Mouse (Mus musculus) lung, embryonic 15.5 days (tissue): ENCODE results near the gene Psmb1. TPM values are rescaled to one million over a fixed set of nuclear protein-coding genes. Genes with fewer than 3 reads are reported as not detected.
"Not testable (repeated sequence)": the region's sequence is repeated elsewhere in the genome, so short reads cannot be mapped to it uniquely, and the experiment has no call there.

Experiments
- ATAC-seq: fragments of 200-750 bp; cut with Nextera tagmentation; 2 replicates; pipeline ENCODE4 v1.8.0; 2017; ENCODE audit warnings: moderate number of reproducible peaks, borderline replicate concordance; ENCODE audit not compliant: low FRiP score, low TSS enrichment; ENCODE audit errors: extremely low read depth
- H3K27ac ChIP-seq: fragments of 300-500 bp; sonication (generic); 2 replicates; pipeline ENCODE4 v1.5.1; 2015; ENCODE audit warnings: moderate library complexity, mild to moderate bottlenecking, inconsistent platforms
- H3K27me3 ChIP-seq: fragments of 300-500 bp; sonication (generic); 2 replicates; pipeline ENCODE4 v1.6.1; 2015; ENCODE audit warnings: inconsistent platforms
- H3K36me3 ChIP-seq: fragments of 300-500 bp; sonication (generic); 2 replicates; pipeline ENCODE4 v1.6.1; 2015; ENCODE audit warnings: inconsistent platforms
- H3K4me1 ChIP-seq: fragments of 300-500 bp; sonication (generic); 2 replicates; pipeline ENCODE4 v1.6.1; 2015; ENCODE audit warnings: inconsistent platforms
- H3K4me2 ChIP-seq: fragments of 300-500 bp; sonication (generic); 2 replicates; pipeline ENCODE4 v1.6.1; 2015; ENCODE audit warnings: inconsistent platforms, mild to moderate bottlenecking, moderate library complexity
- H3K4me3 ChIP-seq: fragments of 300-500 bp; sonication (generic); 2 replicates; pipeline ENCODE4 v1.5.1; 2015; ENCODE audit warnings: mild to moderate bottlenecking, inconsistent platforms
- H3K9ac ChIP-seq: fragments of 300-500 bp; sonication (generic); 2 replicates; pipeline ENCODE4 v1.6.1; 2015; ENCODE audit warnings: inconsistent platforms
- H3K9me3 ChIP-seq: fragments of 300-500 bp; sonication (generic); 2 replicates; pipeline ENCODE4 v1.6.1; 2016; ENCODE audit warnings: inconsistent platforms
- WGBS: fragments of 180-500 bp; shearing (Covaris S2); methylation state at CpG from one replicate; pipeline ENCODE4 v1.1.7; 2015; 5-methylcytosine and 5-hydroxymethylcytosine counted together
- polyA plus RNA-seq: library from polyadenylated mRNA; unstranded; fragments of >200 nt; fragmentation: Nextera tagmentation; extraction: Ambion mirVana; gene quantifications from 2 replicates; pipeline ENCODE4 v1.2.1, GENCODE M21; 2015

The Psmb1 gene
- polyA plus RNA-seq, 1 experiment from 2014 or later, result 262 TPM

GRCm38 (mm10) chr17:15456595-15456994, 43.0 kb downstream of the Psmb1 start:
- Histone ChIP-seq H3K4me1 (no peaks in the 10 kb centered on the region), H3K9me3 (no peaks in the 10 kb centered on the region), H3K4me3 (no peak overlapping the region), H3K27ac (no peak overlapping the region), H3K27me3 (no peaks in the 10 kb centered on the region), H3K4me2 (no peak overlapping the region), H3K9ac (no peak overlapping the region), H3K36me3 (no peaks in the 10 kb centered on the region)
- ATAC-seq, result no peak
- 83% methylated on average over 2 of the region's 2 CpGs for WGBS

DNA sequence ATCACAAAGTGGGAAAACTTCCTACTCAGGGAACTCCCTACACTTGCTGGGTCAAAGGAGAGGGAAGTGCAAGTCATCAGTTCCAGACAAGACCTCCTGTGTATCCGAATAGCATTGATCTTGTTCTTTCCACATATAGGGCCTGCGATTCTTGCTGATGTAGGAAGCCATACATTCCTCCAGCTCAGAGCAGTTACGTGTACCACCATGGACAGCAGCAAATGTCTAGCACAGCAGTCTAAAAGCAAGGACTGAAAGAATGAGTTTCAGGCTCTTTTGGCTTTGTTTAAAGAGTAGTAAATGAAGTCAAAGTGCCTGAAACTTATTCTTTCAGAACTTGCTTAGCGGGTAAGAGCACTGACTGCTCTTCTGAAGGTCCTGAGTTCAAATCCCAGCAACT, 44.3 kb downstream of the Psmb1 start:
- H3K27me3 ChIP-seq, result no peaks in the 10 kb centered on the region
- WGBS, result 73% methylated on average over 4 of the region's 4 CpGs
- no peak for ATAC-seq

GRCm38 (mm10) chr17:15449606-15450005, 49.9 kb downstream of the Psmb1 start:
- H3K4me3 ChIP-seq, result no peak overlapping the region
- WGBS, result 81% methylated on average over 3 of the region's 3 CpGs
- H3K27me3 ChIP-seq, result no peaks in the 10 kb centered on the region
- no peaks in the 10 kb centered on the region for H3K4me1 ChIP-seq
- H3K9me3 ChIP-seq, result no peaks in the 10 kb centered on the region
- H3K4me2 ChIP-seq, result no peak overlapping the region
- ATAC-seq, result no peak
- no peak overlapping the region for H3K9ac ChIP-seq
- no peaks in the 10 kb centered on the region for H3K36me3 ChIP-seq
- H3K27ac ChIP-seq, result no peak overlapping the region

More for the DNA sequence above, 44.3 kb downstream of the Psmb1 start:
- Histone ChIP-seq H3K27ac (no peak overlapping the region), H3K36me3 (no peaks in the 10 kb centered on the region), H3K4me1 (no peaks in the 10 kb centered on the region), H3K9ac (no peak overlapping the region), H3K4me3 (no peak overlapping the region), H3K4me2 (no peak overlapping the region), H3K9me3 (no peaks in the 10 kb centered on the region)

- not testable (repeated sequence) for H3K9me3 ChIP-seq, H3K9ac ChIP-seq, H3K36me3 ChIP-seq, ATAC-seq, H3K27ac ChIP-seq, H3K4me1 ChIP-seq, H3K27me3 ChIP-seq, H3K4me3 ChIP-seq, H3K4me2 ChIP-seq
- 72% methylated on average over 6 of the region's 6 CpGs for WGBS
Measured at GRCm38 (mm10) chr17:15449144-15449543, 50.4 kb downstream of the Psmb1 start.

DNA sequence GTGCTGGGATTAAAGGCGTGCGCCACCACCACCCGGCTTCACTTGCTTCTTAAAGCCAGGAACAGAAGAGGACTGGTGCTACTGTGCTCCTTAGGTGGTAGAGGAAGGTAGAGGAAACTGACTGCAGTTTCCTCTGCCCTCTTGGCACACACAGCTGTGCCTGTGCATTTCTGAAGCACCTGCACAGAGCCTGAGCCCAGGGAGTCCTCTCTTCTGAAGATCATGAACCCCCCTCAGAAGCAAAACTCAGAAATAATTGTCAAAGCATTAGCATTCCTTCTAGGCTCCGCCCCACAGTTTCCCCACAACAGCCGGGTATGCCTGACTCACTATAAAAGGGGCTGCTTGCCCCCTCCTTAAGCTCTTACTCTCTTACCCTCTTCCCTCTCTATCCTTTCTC, 51.7 kb downstream of the Psmb1 start:
- Histone ChIP-seq H3K27me3 (no peaks in the 10 kb centered on the region), H3K4me1 (no peaks in the 10 kb centered on the region)
- 62% methylated on average over 5 of the region's 5 CpGs for WGBS

DNA sequence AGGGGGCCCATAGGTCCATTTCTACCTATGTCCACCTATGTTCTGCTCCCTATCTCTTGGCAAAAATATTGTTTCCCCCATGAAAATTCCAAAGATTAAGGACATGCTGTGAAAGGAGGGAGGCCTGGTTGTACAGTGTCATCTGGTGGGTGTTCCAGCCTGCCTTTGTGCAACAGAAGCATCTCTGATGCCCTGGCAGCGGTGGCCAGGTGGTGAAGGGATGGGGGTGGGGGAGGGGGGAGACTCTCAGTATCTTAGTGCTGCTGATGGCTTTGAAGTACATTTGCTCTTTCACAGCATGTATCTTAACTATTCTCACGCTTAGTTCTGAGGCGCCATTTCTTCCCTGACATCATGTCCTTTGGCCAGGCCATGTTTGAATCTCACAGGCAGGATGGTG, 54.1 kb downstream of the Psmb1 start:
- 65% methylated on average over 3 of the region's 3 CpGs for WGBS
- Histone ChIP-seq H3K9me3 (no peaks in the 10 kb centered on the region), H3K27ac (no peak overlapping the region), H3K4me2 (no peak overlapping the region), H3K36me3 (no peaks in the 10 kb centered on the region), H3K4me1 (peaks cover 8% of the 10 kb centered on the region), H3K27me3 (no peaks in the 10 kb centered on the region), H3K9ac (no peak overlapping the region), H3K4me3 (no peak overlapping the region)
- no peak for ATAC-seq

More for the DNA sequence above, 51.7 kb downstream of the Psmb1 start:
- Histone ChIP-seq H3K27ac (no peak overlapping the region), H3K36me3 (no peaks in the 10 kb centered on the region), H3K9ac (no peak overlapping the region), H3K4me3 (no peak overlapping the region), H3K9me3 (no peaks in the 10 kb centered on the region), H3K4me2 (no peak overlapping the region)
- ATAC-seq, result no peak

- Histone ChIP-seq H3K9ac (no peak overlapping the region), H3K9me3 (no peaks in the 10 kb centered on the region), H3K36me3 (no peaks in the 10 kb centered on the region), H3K27ac (no peak overlapping the region), H3K4me2 (peak overlapping the region; percentile 43), H3K27me3 (no peaks in the 10 kb centered on the region), H3K4me1 (peaks cover 12% of the 10 kb centered on the region), H3K4me3 (no peak overlapping the region)
- WGBS, result 11% methylated on average over 11 of the region's 11 CpGs
- peak; percentile 79; the same call in 1 of the 2 replicates for ATAC-seq
Measured at GRCm38 (mm10) chr17:15440463-15441121, 59.0 kb downstream of the Psmb1 start.

DNA sequence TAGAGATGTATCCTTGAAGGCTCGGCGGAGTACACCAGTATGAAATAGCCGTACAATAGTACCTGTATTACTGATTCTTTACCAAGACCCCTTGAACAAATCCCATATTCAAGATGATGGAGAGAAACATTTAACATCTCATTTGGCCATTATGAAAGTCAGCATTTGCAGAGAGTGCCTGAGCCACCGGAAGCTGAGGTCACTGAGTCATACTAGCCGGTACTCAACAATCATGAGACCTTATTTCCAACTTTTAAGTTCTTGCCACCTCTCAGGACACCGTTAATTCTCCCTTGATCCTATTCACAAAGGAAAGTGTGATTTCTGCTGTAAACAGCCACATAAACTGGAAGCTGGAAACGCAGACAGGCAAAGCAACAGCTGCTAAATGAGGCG, 59.5 kb downstream of the Psmb1 start:
- Histone ChIP-seq H3K9me3 (no peaks in the 10 kb centered on the region), H3K4me1 (peaks cover 12% of the 10 kb centered on the region), H3K36me3 (no peaks in the 10 kb centered on the region), H3K4me3 (no peak overlapping the region), H3K9ac (no peak overlapping the region), H3K27ac (no peak overlapping the region), H3K27me3 (no peaks in the 10 kb centered on the region), H3K4me2 (peak overlapping the region; percentile 43)
- no peak for ATAC-seq
- 50% methylated on average over 8 of the region's 8 CpGs for WGBS

DNA sequence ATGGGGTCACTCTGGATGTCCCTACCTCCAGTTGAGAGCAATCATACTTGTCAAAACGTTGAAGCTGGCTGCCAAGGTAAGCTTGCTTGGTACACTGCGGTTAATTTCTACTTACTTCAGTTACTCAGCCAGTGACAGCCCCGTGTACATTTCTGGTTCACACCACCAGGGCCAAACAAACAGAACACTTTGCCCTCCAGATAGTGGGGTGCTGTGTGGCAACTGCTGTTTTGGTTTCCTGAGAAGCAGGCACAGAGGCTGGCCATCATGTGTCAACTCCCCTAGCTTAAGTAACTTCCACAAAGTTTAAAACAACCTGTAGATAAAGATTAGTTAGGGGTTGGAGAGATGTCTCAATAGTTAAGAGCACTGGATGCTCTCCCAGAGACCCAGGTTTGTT, 64.8 kb downstream of the Psmb1 start:
- no peaks in the 10 kb centered on the region for H3K4me1 ChIP-seq
- no peaks in the 10 kb centered on the region for H3K9me3 ChIP-seq
- H3K9ac ChIP-seq, result no peak overlapping the region
- H3K4me3 ChIP-seq, result no peak overlapping the region
- H3K36me3 ChIP-seq, result peaks cover 10% of the 10 kb centered on the region; the same call in 1 of the 2 replicates
- no peaks in the 10 kb centered on the region for H3K27me3 ChIP-seq
- 62% methylated on average over 3 of the region's 3 CpGs for WGBS
- no peak overlapping the region for H3K27ac ChIP-seq
- no peak overlapping the region for H3K4me2 ChIP-seq
- ATAC-seq, result no peak

DNA sequence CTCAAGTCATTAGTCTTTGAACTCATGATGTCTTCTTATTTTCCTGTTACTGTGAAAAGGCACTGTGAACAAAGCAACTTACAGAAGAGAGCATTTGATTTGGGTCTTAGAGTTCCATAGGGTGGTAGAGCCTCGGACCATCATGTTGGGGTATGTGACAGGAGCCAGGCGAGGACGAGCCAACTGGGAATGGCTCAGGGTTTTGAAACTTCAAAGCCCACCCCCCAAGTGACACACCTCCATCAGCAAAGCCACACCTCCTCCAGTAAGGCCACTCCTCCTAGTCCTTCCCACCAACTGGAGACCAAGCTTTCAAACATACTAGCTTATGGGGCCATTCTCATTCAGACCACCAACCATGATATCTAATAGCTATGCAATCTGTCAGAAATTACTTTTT, 67.5 kb downstream of the Psmb1 start:
- Histone ChIP-seq H3K4me1 (no peaks in the 10 kb centered on the region), H3K9ac (no peak overlapping the region), H3K36me3 (peaks cover 24% of the 10 kb centered on the region; the same call in 1 of the 2 replicates), H3K4me3 (no peak overlapping the region), H3K27me3 (no peaks in the 10 kb centered on the region), H3K27ac (no peak overlapping the region), H3K4me2 (no peak overlapping the region), H3K9me3 (no peaks in the 10 kb centered on the region)
- ATAC-seq, result no peak
- 80% methylated on average over 3 of the region's 3 CpGs for WGBS

- WGBS, result 86% methylated on average over 4 of the region's 4 CpGs
- no peak overlapping the region for H3K9ac ChIP-seq
- no peak overlapping the region for H3K4me3 ChIP-seq
- H3K27ac ChIP-seq, result no peak overlapping the region
- peaks cover 28% of the 10 kb centered on the region; the same call in 1 of the 2 replicates for H3K36me3 ChIP-seq
- ATAC-seq, result no peak
- H3K27me3 ChIP-seq, result no peaks in the 10 kb centered on the region
- no peaks in the 10 kb centered on the region for H3K4me1 ChIP-seq
- no peak overlapping the region for H3K4me2 ChIP-seq
- no peaks in the 10 kb centered on the region for H3K9me3 ChIP-seq
Measured at GRCm38 (mm10) chr17:15431551-15431950, 68.0 kb downstream of the Psmb1 start.

- no peaks in the 10 kb centered on the region for H3K27me3 ChIP-seq
- H3K36me3 ChIP-seq, result peaks cover 29% of the 10 kb centered on the region
- no peak overlapping the region for H3K4me3 ChIP-seq
- H3K9ac ChIP-seq, result no peak overlapping the region
- H3K9me3 ChIP-seq, result no peaks in the 10 kb centered on the region
- H3K27ac ChIP-seq, result no peak overlapping the region
- 51% methylated on average over 5 of the region's 5 CpGs for WGBS
- no peaks in the 10 kb centered on the region for H3K4me1 ChIP-seq
- ATAC-seq, result no peak; the same call in 1 of the 2 replicates
- no peak overlapping the region for H3K4me2 ChIP-seq
Measured at GRCm38 (mm10) chr17:15431021-15431514, 68.5 kb downstream of the Psmb1 start.
